Mouse (Mus musculus) kidney, embryonic 16.5 days (tissue): ENCODE results near the gene Rsl1d1. TPM values are rescaled to one million over a fixed set of nuclear protein-coding genes. Genes with fewer than 3 reads are reported as not detected.
"Not testable (repeated sequence)": the region's sequence is repeated elsewhere in the genome, so short reads cannot be mapped to it uniquely, and the experiment has no call there.

Experiments
- ATAC-seq: fragments of 200-750 bp; cut with Nextera tagmentation; 2 replicates; pipeline ENCODE4 v1.8.0; 2017; ENCODE audit warnings: moderate TSS enrichment; ENCODE audit not compliant: low FRiP score, low TSS enrichment
- H3K27ac ChIP-seq: fragments of 300-500 bp; sonication (generic); 2 replicates; pipeline ENCODE4 v1.5.1; 2014; ENCODE audit warnings: low read length
- H3K27me3 ChIP-seq: fragments of 300-500 bp; sonication (generic); 2 replicates; pipeline ENCODE4 v1.6.1; 2014; ENCODE audit warnings: low read length, control low read depth, mixed read lengths; ENCODE audit not compliant: insufficient read depth
- H3K36me3 ChIP-seq: fragments of 300-500 bp; sonication (generic); 2 replicates; pipeline ENCODE4 v1.6.1; 2014; ENCODE audit warnings: low read length, control low read depth, mixed read lengths; ENCODE audit not compliant: insufficient read depth
- H3K4me1 ChIP-seq: fragments of 300-500 bp; sonication (generic); 2 replicates; pipeline ENCODE4 v1.6.1; 2014; ENCODE audit warnings: low read length, control low read depth, mixed read lengths; ENCODE audit not compliant: insufficient read depth
- H3K4me2 ChIP-seq: fragments of 300-500 bp; sonication (generic); replicated peaks from 2 replicates; pipeline ENCODE4 v1.6.1; 2014; ENCODE audit warnings: low read depth, low read length
- H3K4me3 ChIP-seq: fragments of 300-500 bp; sonication (generic); 2 replicates; pipeline ENCODE4 v1.5.1; 2014; ENCODE audit warnings: mild to moderate bottlenecking, low read length
- H3K9ac ChIP-seq: fragments of 300-500 bp; sonication (generic); replicated peaks from 2 replicates; pipeline ENCODE4 v1.6.1; 2014; ENCODE audit warnings: low read length
- H3K9me3 ChIP-seq: fragments of 300-500 bp; sonication (generic); 2 replicates; pipeline ENCODE4 v1.6.1; 2016; ENCODE audit warnings: low read length, control low read depth
- WGBS: fragments of 180-500 bp; shearing (Covaris S2); extraction: QIAGEN DNeasy Blood & Tissue Kit; methylation state at CpG from one replicate; pipeline ENCODE4 v1.1.7; 2014; 5-methylcytosine and 5-hydroxymethylcytosine counted together
- microRNA-seq: library from miRNA; unstranded; fragments of <30 nt; microRNA quantifications from one replicate; pipeline ENCODE4, GENCODE M21; 2016
- polyA plus RNA-seq: library from polyadenylated mRNA; unstranded; fragments of >200 nt; fragmentation: Nextera tagmentation; extraction: Ambion mirVana; gene quantifications from 2 replicates; pipeline ENCODE4 v1.2.1, GENCODE M21; 2015

Rsl1d1 gene
- polyA plus RNA-seq, 1 experiment from 2014 or later = 182 TPM

DNA sequence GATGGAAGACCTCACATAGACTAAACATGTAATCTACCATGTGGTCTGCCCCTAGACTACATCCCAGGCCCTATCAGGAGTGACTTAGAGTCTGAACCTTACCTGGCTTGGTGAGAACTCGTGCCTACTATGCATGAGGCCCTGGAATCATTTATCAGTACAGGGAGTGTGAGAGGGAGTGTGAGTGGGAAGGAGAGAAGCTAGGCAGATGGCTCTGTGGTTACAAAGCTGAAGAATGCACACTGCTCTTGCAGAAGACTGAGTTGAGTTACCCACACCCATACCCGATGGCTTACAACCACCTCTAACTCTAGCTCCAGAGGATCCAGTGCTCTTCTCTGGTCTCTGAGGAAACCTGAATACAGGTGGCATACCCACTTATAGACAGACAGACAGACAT lies 36.7 kb downstream of the Rsl1d1 start:
- Histone ChIP-seq H3K4me1 (no peaks in the 10 kb centered on the region), H3K4me3 (no peak overlapping the region), H3K9me3 (no peaks in the 10 kb centered on the region), H3K4me2 (no peak overlapping the region), H3K9ac (no peak overlapping the region), H3K36me3 (peaks cover 6% of the 10 kb centered on the region), H3K27me3 (no peaks in the 10 kb centered on the region), H3K27ac (no peak overlapping the region)
- no peak for ATAC-seq
- WGBS = 84% methylated on average over 2 of the region's 2 CpGs

DNA sequence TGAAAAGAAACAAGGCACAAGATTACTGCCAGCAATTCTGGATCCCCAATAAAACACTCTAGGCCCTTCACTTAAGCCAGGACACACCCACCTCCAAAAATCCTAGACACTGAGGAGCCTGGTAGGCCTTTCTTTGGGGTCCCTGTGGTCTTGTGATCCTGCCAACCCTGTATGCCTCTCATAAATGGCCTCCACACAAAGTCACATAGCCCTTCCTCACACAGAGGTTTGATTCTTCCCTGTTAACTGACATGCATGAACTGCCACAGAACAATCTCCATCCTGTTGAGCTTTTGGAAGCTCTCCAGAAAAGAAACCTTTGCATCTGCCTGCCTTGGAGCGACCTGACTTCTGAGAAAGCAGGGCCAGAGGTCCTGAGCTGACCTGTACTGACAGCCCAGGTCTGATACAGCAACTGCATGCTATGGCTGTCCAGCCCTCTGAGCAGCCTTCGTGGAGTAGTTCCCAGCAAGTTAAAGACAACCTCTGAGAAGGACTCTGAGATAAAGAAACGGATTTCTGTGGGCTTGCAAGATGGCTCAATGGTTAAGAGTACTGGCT lies 38.4 kb downstream of the Rsl1d1 start:
- no peak for ATAC-seq
- Histone ChIP-seq H3K27ac (peak overlapping the region; percentile 45; the same call in 1 of the 2 replicates), H3K36me3 (peaks cover 6% of the 10 kb centered on the region), H3K9ac (no peak overlapping the region), H3K4me2 (no peak overlapping the region), H3K4me1 (no peaks in the 10 kb centered on the region), H3K4me3 (no peak overlapping the region), H3K27me3 (no peaks in the 10 kb centered on the region), H3K9me3 (no peaks in the 10 kb centered on the region)
- WGBS = 73% methylated on average over 3 of the region's 3 CpGs

DNA sequence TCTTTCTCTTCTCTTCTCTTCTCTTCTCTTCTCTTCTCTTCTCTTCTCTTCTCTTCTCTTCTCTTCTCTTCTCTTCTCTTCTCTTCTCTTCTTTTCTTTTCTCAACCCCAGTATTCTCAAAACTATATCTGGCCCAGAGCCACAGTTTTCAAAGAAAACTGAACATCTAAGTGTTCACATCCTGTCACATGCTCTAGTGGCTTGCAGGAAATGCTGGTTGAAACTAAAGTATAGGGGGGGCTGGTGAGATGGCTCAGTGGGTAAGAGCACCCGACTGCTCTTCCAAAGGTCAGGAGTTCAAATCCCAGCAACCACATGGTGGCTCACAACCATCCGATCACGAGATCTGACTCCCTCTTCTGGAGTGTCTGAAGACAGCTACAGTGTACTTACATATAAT lies 45.4 kb downstream of the Rsl1d1 start:
- not testable (repeated sequence) for H3K9ac ChIP-seq, H3K9me3 ChIP-seq, H3K4me2 ChIP-seq, H3K4me3 ChIP-seq, ATAC-seq, H3K27me3 ChIP-seq, H3K27ac ChIP-seq, H3K4me1 ChIP-seq
- WGBS = 20% methylated on average over 1 of the region's 3 CpGs
- peaks cover 50% of the 10 kb centered on the region for H3K36me3 ChIP-seq

DNA sequence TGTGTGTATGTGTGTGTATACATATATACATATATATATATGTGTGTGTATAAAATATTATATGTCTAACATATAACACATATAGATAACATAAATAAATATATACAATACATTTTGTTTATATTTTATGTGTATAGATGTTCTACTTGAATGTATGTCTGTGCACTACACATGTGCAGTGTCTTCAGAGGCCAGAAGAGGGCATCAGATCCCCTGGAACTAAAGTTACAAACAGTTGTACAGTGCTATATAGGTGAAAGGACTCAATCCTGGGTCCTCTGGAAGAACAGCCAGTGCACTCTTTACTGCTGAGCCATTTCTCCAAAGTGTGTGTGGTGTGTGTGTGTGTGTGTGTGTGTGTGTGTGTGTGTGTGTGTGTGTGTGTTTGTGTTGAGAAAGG lies 48.6 kb downstream of the Rsl1d1 start:
- Histone ChIP-seq H3K36me3 (peaks cover 64% of the 10 kb centered on the region), H3K4me2 (no peak overlapping the region), H3K27me3 (no peaks in the 10 kb centered on the region), H3K4me3 (no peak overlapping the region), H3K9ac (no peak overlapping the region), H3K4me1 (no peaks in the 10 kb centered on the region), H3K9me3 (no peaks in the 10 kb centered on the region), H3K27ac (no peak overlapping the region)
- ATAC-seq = no peak

DNA sequence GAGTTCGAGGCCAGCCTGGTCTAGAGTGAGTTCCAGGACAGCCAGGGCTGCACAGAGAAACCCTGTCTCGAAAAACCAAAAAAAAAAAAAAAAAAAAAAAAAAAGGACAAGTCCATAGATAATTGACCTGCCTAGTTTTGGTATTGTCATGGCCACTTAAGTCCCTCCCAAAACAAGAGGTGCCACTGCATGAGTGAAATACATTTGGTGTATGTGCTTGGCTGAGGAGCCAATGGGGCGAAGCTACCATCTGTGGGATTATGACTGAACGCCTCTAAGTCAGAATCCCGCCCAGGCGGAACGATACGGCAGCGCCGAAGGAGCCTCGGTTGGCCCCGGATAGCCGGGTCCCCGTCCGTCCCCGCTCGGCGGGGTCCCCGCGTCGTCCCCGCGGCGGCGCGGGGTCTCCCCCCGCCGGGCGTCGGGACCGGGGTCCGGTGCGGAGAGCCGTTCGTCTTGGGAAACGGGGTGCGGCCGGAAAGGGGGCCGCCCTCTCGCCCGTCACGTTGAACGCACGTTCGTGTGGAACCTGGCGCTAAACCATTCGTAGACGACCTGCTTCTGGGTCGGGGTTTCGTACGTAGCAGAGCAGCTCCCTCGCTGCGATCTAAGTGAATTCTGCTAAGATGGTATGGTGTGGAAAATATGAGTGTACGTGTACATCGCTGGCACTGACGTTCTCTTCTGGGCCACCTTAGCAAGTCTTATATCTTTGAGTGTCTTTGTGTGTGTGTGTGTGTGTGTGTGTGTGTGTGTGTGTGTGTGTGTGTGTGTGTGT lies 59.2 kb downstream of the Rsl1d1 start:
- H3K9me3 ChIP-seq, H3K27ac ChIP-seq, ATAC-seq, H3K4me3 ChIP-seq, H3K4me1 ChIP-seq, H3K9ac ChIP-seq, H3K4me2 ChIP-seq, H3K27me3 ChIP-seq: not testable (repeated sequence)
- H3K36me3 ChIP-seq = peaks cover 36% of the 10 kb centered on the region
- 14% methylated on average over 54 of the region's 56 CpGs for WGBS

Small RNA genes within 50 kb of the gene (microRNA-seq; reads per million reads assigned to microRNA genes)
- gene Gm23935 = 117 reads per million, percentile 57 among the genes with 10 or more reads in this experiment

Other genes with a start within 250 kb of the Rsl1d1 start
- gene Snn, start 142.4 kb downstream of the Rsl1d1 start, polyA plus RNA-seq = 40.6 and 42.1 TPM in 2 replicates
- gene Litaf, start 137.2 kb downstream of the Rsl1d1 start, polyA plus RNA-seq = 134 and 138 TPM in 2 replicates
- 33.4 and 34.8 TPM in 2 replicates for gene Txndc11, start 68.7 kb downstream of the Rsl1d1 start, polyA plus RNA-seq
- 90.9 and 98.1 TPM in 2 replicates for gene Zc3h7a, start 26.9 kb downstream of the Rsl1d1 start, polyA plus RNA-seq
- gene Gspt1, start 51.0 kb upstream of the Rsl1d1 start, polyA plus RNA-seq = 66.6 and 76.6 TPM in 2 replicates
- not detected in 2 replicates for gene Tnfrsf17, start 110.5 kb upstream of the Rsl1d1 start, polyA plus RNA-seq
- 15.7 and 23.2 TPM in 2 replicates for gene Snx29, start 119.6 kb upstream of the Rsl1d1 start, polyA plus RNA-seq